Mouse (Mus musculus): ENCODE data around the gene Psg16. TPM values are rescaled to one million over a fixed set of nuclear protein-coding genes. Genes with fewer than 3 reads are reported as not detected.

The Psg16 gene
- polyA plus RNA-seq, 1 experiment, result not detected

DNA sequence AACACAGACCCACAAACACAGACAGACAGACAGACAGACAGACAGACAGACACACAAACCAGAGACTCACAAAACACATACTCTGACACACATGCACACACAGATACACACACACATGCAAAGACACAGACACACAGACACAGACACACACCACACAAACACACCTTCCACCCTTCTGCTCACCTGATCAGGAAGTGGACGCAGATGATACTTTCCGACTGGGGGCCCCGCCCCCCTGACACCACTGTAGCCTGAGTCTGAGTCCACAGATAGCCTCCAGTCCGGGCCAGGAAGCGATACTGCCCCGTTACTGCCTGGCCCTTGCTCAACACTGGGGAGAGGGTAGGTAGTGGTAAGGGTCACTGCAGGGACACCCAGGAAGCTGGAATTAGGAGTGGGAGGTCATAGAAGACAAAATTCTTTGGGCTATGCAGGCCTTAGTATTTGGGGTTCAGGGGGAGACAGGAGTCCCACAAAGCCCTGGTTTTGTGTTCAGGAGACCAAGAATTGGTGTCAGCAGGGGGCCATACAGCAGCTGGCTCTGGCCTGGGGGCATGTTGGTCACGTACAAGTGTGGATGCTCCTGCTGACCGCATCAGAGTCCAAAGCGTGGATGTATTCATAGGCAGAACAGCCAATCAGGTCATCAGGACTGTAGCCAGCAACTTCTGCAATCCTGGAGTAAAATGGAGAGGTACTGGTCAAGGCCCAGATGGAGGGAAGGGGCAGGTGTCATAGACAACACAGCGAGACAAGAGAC, 25.2 kb upstream of the Psg16 start:
- Histone ChIP-seq H3K4me1 (ENCODE audit: control insufficient read depth, insufficient read depth, insufficient read length, low read length) (peaks cover 2% of the 10 kb centered on the region; the same call in 1 of the 2 replicates), H3K36me3 (ENCODE audit: control insufficient read depth, insufficient read depth, low read length) (no peaks in the 10 kb centered on the region), H3K27me3 (ENCODE audit: control insufficient read depth, insufficient read depth, low read length) (no peaks in the 10 kb centered on the region), H3K4me3 (ENCODE audit: low read depth, low read length) (no peak overlapping the region), H3K27ac (ENCODE audit: insufficient read depth, low read depth, low read length) (no peak overlapping the region)
- TF ChIP-seq POLR2A (IDR thresholded peaks at IDR 0.05; ENCODE audit: low read depth, low read length) (no peak), CTCF (IDR thresholded peaks at IDR 0.05; ENCODE audit: extremely low read depth, insufficient read length, insufficient replicate concordance, low read depth, low read length) (no peak)
- WGBS, result 64% methylated on average over 10 of the region's 10 CpGs

DNA sequence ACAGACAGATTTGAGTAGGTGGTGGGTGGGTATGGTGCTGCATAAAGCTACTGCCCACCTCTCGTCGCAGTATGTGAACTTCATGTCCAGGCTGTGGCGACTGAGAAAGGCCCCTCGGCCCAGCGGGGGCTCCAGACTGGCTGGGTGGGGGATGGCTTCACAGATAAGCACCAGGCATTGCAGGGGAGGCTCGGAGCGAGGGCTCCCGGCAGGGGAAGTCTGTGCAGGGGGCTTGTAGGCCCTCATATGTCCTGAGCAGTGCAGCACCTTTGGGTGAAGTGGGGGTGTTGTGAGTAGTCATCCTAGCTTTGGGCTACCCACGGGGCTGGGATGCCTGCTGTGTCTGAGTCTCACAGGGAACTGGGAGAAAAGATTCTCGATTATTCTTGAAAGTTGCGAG, 23.3 kb upstream of the Psg16 start:
- Histone ChIP-seq H3K4me3 (ENCODE audit: low read depth, low read length) (no peak overlapping the region), H3K4me1 (ENCODE audit: control insufficient read depth, insufficient read depth, insufficient read length, low read length) (peaks cover 2% of the 10 kb centered on the region; the same call in 1 of the 2 replicates), H3K36me3 (ENCODE audit: control insufficient read depth, insufficient read depth, low read length) (no peaks in the 10 kb centered on the region), H3K27ac (ENCODE audit: insufficient read depth, low read depth, low read length) (no peak overlapping the region), H3K27me3 (ENCODE audit: control insufficient read depth, insufficient read depth, low read length) (no peaks in the 10 kb centered on the region)
- WGBS, result 72% methylated on average over 11 of the region's 11 CpGs
- TF ChIP-seq POLR2A (IDR thresholded peaks at IDR 0.05; ENCODE audit: low read depth, low read length) (no peak), CTCF (IDR thresholded peaks at IDR 0.05; ENCODE audit: extremely low read depth, insufficient read length, insufficient replicate concordance, low read depth, low read length) (no peak)

DNA sequence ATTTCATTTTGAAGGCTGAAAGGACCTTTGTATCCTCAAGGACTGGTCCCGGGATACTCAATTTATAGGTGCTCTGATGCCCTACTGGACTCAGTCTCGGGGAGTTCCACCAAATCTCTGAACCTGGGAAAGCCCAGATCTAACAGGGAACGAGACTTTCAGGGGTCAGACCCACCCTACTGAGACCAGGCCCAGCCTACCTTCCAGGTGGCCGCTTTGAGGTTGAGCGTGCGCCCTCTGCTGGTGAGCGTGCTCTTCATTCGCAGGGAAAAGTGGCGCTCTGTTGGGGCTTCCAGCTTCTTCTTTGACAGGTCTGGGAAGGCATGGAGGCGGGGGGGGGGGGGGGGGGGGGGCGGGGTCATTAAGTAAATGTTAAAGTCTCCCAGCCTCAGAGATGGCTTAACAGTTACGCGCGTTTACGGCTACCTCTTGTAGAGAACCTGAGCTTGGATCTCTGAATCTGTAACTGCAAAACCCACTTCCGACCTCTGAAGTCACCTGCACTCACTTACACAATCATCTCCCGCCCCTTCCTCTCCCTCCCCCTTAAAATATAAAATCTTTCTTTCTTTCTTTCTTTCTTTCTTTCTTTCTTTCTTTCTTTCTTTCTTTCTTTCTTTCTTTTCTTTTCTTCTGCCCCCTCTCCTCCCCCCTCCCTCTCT, 22.8 kb upstream of the Psg16 start:
- WGBS, result 6% methylated on average over 17 of the region's 17 CpGs
- H3K4me1 ChIP-seq (ENCODE audit: control insufficient read depth, insufficient read depth, insufficient read length, low read length), result peaks cover 4% of the 10 kb centered on the region; the same call in 1 of the 2 replicates

DNA sequence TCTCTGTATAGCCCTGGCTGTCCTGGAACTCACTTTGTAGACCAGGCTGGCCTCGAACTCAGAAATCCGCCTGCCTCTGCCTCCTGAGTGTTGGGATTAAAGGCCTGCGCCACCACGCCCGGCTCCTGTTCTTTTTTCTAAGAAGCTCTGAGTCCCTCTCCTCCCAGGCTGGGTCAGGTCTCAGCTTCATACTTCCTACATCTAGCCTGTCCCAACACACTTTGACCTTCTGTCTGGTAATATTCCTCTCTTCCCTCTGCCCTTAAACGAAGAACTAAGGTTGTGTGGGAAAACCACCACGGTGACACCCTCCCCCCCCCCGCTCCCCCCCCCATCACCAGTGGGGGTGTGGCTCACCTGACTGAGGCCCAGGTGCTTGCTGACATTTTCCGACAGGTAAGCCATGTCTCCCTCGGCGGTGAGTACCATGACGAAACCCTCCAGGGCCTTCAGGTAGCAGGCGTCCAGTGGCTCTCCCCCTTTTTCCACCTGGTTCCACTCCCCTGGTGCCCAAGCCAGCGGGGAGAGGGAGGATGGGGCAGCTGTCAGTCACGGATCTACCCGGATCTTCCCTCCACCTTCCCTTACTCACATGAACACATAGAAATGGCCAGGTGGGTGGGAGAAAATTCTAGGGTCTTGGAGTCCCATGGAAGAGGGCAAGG, 19.4 kb upstream of the Psg16 start:
- no peak overlapping the region for H3K4me3 ChIP-seq (ENCODE audit: low read depth, low read length)

More for the DNA sequence above, 22.8 kb upstream of the Psg16 start:
- no peaks in the 10 kb centered on the region for H3K27me3 ChIP-seq (ENCODE audit: control insufficient read depth, insufficient read depth, low read length)
- no peaks in the 10 kb centered on the region for H3K36me3 ChIP-seq (ENCODE audit: control insufficient read depth, insufficient read depth, low read length)
- no peak overlapping the region for H3K27ac ChIP-seq (ENCODE audit: insufficient read depth, low read depth, low read length)
- H3K4me3 ChIP-seq (ENCODE audit: low read depth, low read length), result no peak overlapping the region
- TF ChIP-seq POLR2A (IDR thresholded peaks at IDR 0.05; ENCODE audit: low read depth, low read length) (no peak), CTCF (IDR thresholded peaks at IDR 0.05; ENCODE audit: extremely low read depth, insufficient read length, insufficient replicate concordance, low read depth, low read length) (peak; percentile 80)

DNA sequence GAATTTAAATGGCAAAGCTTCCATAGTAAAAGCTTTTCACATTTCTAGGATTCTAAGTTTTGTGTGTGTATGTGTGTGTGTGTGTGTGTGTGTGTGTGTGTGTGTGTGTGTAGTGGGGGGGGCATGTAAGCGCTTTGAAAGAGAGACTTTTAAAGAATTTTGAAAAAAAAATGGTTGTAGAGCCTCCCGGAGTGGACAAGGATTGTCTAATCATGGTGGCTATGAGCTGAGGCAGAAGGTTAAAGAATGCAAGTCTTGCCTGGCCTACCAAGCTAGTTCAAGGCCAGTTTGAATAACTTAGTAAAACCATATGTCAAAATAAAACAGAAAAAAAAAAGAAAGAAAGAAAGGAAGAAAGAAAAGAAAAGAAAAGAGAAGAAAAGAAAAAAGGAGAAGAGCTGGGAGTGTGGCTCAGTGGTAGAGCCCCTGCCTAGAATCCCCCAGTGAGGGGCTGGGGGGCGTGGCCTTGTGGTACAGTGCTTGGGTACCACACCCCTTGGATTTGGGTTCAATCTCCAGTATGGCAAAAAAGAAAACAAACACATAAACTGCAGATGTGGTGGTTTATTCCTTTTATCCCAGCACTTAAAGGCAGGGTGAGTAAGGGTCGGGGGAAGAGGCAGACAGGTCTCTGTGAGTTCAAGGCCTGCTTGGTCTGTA, 18.4 kb upstream of the Psg16 start:
- WGBS, result 85% methylated on average over 4 of the region's 4 CpGs
- Histone ChIP-seq H3K27me3 (ENCODE audit: control insufficient read depth, insufficient read depth, low read length) (no peaks in the 10 kb centered on the region), H3K36me3 (ENCODE audit: control insufficient read depth, insufficient read depth, low read length) (no peaks in the 10 kb centered on the region), H3K4me3 (ENCODE audit: low read depth, low read length) (no peak overlapping the region), H3K4me1 (ENCODE audit: control insufficient read depth, insufficient read depth, insufficient read length, low read length) (peaks cover 31% of the 10 kb centered on the region), H3K27ac (ENCODE audit: insufficient read depth, low read depth, low read length) (no peak overlapping the region)
- TF ChIP-seq POLR2A (IDR thresholded peaks at IDR 0.05; ENCODE audit: low read depth, low read length) (no peak), CTCF (IDR thresholded peaks at IDR 0.05; ENCODE audit: extremely low read depth, insufficient read length, insufficient replicate concordance, low read depth, low read length) (no peak)

More for the DNA sequence above, 19.4 kb upstream of the Psg16 start:
- Histone ChIP-seq H3K4me1 (ENCODE audit: control insufficient read depth, insufficient read depth, insufficient read length, low read length) (peaks cover 23% of the 10 kb centered on the region), H3K27ac (ENCODE audit: insufficient read depth, low read depth, low read length) (no peak overlapping the region), H3K27me3 (ENCODE audit: control insufficient read depth, insufficient read depth, low read length) (no peaks in the 10 kb centered on the region), H3K36me3 (ENCODE audit: control insufficient read depth, insufficient read depth, low read length) (no peaks in the 10 kb centered on the region)
- WGBS, result 83% methylated on average over 16 of the region's 16 CpGs
- no peak for TF ChIP-seq POLR2A (IDR thresholded peaks at IDR 0.05; ENCODE audit: low read depth, low read length)
- no peak for TF ChIP-seq CTCF (IDR thresholded peaks at IDR 0.05; ENCODE audit: extremely low read depth, insufficient read length, insufficient replicate concordance, low read depth, low read length)

DNA sequence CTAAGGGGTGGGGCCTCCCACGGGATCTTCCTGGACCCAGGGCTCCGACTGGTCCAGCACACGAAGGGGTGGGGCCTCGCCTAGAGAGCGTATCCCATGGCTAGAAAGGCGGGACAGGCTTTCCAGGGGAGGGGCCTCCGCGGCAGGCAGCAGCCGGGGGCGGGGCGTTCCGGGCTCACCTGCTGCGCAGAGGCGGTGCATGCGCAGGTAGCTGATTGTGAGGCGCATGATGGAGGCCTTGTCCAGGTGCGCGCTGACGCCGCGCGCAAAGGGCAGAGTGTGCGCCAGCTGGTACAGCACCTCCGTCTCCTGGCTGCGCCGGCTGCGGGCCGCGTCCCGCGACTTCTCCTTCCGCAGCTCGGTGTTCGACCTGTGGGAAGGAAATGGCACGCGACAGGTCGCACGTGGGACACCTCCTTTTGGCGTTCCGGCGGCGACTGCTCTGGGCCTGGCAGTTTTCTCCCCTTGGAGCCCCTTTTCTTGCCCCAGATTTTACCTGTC, 17.7 kb upstream of the Psg16 start:
- Histone ChIP-seq H3K4me1 (ENCODE audit: control insufficient read depth, insufficient read depth, insufficient read length, low read length) (peaks cover 33% of the 10 kb centered on the region), H3K4me3 (ENCODE audit: low read depth, low read length) (peak overlapping the region; percentile 66), H3K27me3 (ENCODE audit: control insufficient read depth, insufficient read depth, low read length) (no peaks in the 10 kb centered on the region), H3K27ac (ENCODE audit: insufficient read depth, low read depth, low read length) (peak overlapping the region; percentile 76), H3K36me3 (ENCODE audit: control insufficient read depth, insufficient read depth, low read length) (no peaks in the 10 kb centered on the region)
- WGBS, result under 1% methylated on average over 41 of the region's 42 CpGs
- peak; percentile 93 for TF ChIP-seq POLR2A (IDR thresholded peaks at IDR 0.05; ENCODE audit: low read depth, low read length)
- no peak for TF ChIP-seq CTCF (IDR thresholded peaks at IDR 0.05; ENCODE audit: extremely low read depth, insufficient read length, insufficient replicate concordance, low read depth, low read length)
